Mouse (Mus musculus) thymus, adult 2 months (tissue): ENCODE results near the gene Rps24. TPM values are rescaled to one million over a fixed set of nuclear protein-coding genes. Genes with fewer than 3 reads are reported as not detected.

ENCODE experiments used
- DNase-seq: peaks from one replicate; pipeline ENCODE4 v3.0.0; 2021
- H3K27ac ChIP-seq: fragments of 200-500 bp; 2 replicates; pipeline ENCODE4 v1.5.1; 2012; ENCODE audit warnings: low read length, control low read depth; ENCODE audit not compliant: control insufficient read depth, insufficient read depth
- H3K27me3 ChIP-seq: fragments of 200-500 bp; 2 replicates; pipeline ENCODE4 v1.6.1; 2012; ENCODE audit warnings: mild to moderate bottlenecking, low read length, moderate library complexity, mixed read lengths; ENCODE audit not compliant: control insufficient read depth, insufficient read depth
- H3K36me3 ChIP-seq: fragments of 200-500 bp; 2 replicates; pipeline ENCODE4 v1.6.1; 2012; ENCODE audit warnings: mild to moderate bottlenecking, low read length, moderate library complexity; ENCODE audit not compliant: control insufficient read depth, insufficient read depth
- H3K4me1 ChIP-seq: fragments of 200-500 bp; replicated peaks from 2 replicates; pipeline ENCODE4 v1.6.1; 2012; ENCODE audit warnings: low read length; ENCODE audit not compliant: control insufficient read depth, insufficient read depth
- H3K4me3 ChIP-seq: fragments of 200-500 bp; 2 replicates; pipeline ENCODE4 v1.5.1; 2012; ENCODE audit warnings: mild to moderate bottlenecking, low read length, control low read depth, moderate library complexity; ENCODE audit not compliant: control insufficient read depth, insufficient read depth
- CTCF ChIP-seq: fragments of 200-500 bp; IDR thresholded peaks from 2 replicates; pipeline ENCODE4 v1.5.1; 2012; ENCODE audit warnings: mild to moderate bottlenecking, control low read depth, low read length, moderate library complexity, borderline replicate concordance; ENCODE audit not compliant: control insufficient read depth, poor library complexity, insufficient read depth; ENCODE audit errors: extremely low read depth
- POLR2A ChIP-seq: fragments of 200-500 bp; IDR thresholded peaks from 2 replicates; pipeline ENCODE4 v1.6.1; 2012; ENCODE audit warnings: mild to moderate bottlenecking, low read length, control low read depth, moderate library complexity; ENCODE audit not compliant: control insufficient read depth, poor library complexity, insufficient read depth; ENCODE audit errors: extremely low read depth
- WGBS: fragments of 180-500 bp; shearing (Covaris S2); methylation state at CpG from one replicate; pipeline ENCODE4 v1.1.7; 2018; 5-methylcytosine and 5-hydroxymethylcytosine counted together
- polyA plus RNA-seq: library from polyadenylated mRNA; depleted of rRNA; stranded (reverse); fragments of >200 nt; gene quantifications from 2 replicates; pipeline ENCODE4 v1.2.3, GENCODE M21; 2012

The Rps24 gene
- polyA plus RNA-seq, 1 experiment = 1,323 TPM

- H3K4me1 ChIP-seq = no peaks in the 10 kb centered on the region; the same call in 1 of the 2 replicates
- TF ChIP-seq CTCF (no peak), POLR2A (no peak)
- WGBS = 97% methylated on average over 1 of the region's 1 CpGs
- no peak for DNase-seq
- no peaks in the 10 kb centered on the region for H3K36me3 ChIP-seq
- H3K27ac ChIP-seq = no peak overlapping the region
- no peaks in the 10 kb centered on the region; the same call in 1 of the 2 replicates for H3K27me3 ChIP-seq
- no peak overlapping the region for H3K4me3 ChIP-seq
These were observed 23.3 kb downstream of the Rps24 start for GRCm38 (mm10) chr14:24510218-24510617.

GRCm38 (mm10) chr14:24510679-24511078 lies 23.8 kb downstream of the Rps24 start:
- no peaks in the 10 kb centered on the region; the same call in 1 of the 2 replicates for H3K27me3 ChIP-seq
- no peaks in the 10 kb centered on the region for H3K36me3 ChIP-seq
- TF ChIP-seq CTCF (no peak), POLR2A (no peak)
- WGBS = 90% methylated on average over 2 of the region's 2 CpGs
- no peak overlapping the region for H3K27ac ChIP-seq
- DNase-seq = no peak
- no peaks in the 10 kb centered on the region; the same call in 1 of the 2 replicates for H3K4me1 ChIP-seq
- H3K4me3 ChIP-seq = no peak overlapping the region

DNA sequence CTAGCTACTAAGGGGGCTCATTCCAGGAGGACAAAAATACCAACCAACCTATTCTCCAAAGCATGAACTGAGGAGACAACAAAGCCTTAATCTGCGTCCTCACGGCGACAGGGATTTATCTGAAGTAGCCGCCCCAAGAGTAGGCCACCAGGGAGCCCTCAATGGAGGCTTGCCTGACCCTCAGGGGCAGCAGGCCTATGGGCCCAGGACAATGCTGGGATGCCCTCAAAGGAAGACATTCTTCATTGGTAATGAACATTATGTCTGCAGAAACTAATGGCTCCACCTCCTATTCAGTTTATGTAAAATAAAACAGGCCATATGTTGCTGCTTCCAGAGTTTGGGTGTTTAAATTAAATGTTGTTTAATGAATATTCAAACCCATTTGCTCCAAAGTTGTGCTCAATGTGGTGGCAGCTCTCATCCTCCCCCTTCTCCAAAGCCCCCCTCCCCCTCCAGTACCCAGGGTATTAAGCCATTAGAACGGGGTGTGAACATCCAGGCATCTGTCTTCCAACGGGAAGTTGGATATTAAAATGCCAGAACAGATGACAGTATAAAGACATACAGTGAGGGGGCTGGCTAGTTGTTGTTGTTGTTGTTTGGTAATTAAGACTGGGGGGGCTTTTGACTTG lies 25.7 kb downstream of the Rps24 start:
- 96% methylated on average over 6 of the region's 6 CpGs for WGBS
- H3K4me3 ChIP-seq = no peak overlapping the region
- no peaks in the 10 kb centered on the region; the same call in 1 of the 2 replicates for H3K4me1 ChIP-seq
- H3K36me3 ChIP-seq = no peaks in the 10 kb centered on the region
- no peak for TF ChIP-seq POLR2A
- TF ChIP-seq CTCF = no peak
- H3K27me3 ChIP-seq = no peaks in the 10 kb centered on the region; the same call in 1 of the 2 replicates
- no peak for DNase-seq
- no peak overlapping the region for H3K27ac ChIP-seq

DNA sequence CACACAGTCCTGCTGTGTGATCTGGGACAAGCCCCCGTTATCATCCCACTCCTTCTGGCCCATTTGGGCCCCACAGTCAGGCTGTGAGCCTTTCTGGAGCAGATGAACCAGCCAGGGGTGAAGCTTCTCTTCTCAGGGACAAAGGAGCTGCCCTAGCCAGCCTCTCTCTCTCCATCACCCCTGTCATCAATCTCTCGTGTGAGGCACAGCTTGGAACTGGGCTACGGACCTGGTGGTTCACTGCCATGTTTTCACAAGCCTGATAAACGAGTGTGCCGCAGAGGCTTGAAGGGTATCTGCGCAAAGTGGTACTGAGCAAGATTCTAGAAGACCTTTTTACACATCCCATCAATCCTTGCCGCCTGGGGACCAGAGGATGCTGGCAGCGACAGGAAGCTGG lies 34.7 kb downstream of the Rps24 start:
- DNase-seq = no peak
- H3K27me3 ChIP-seq = no peaks in the 10 kb centered on the region
- 83% methylated on average over 8 of the region's 8 CpGs for WGBS
- no peak overlapping the region for H3K27ac ChIP-seq
- H3K36me3 ChIP-seq = no peaks in the 10 kb centered on the region
- no peak overlapping the region for H3K4me3 ChIP-seq
- no peaks in the 10 kb centered on the region for H3K4me1 ChIP-seq
- TF ChIP-seq POLR2A = no peak
- no peak for TF ChIP-seq CTCF

GRCm38 (mm10) chr14:24525137-24525536 lies 38.2 kb downstream of the Rps24 start:
- H3K27ac ChIP-seq = no peak overlapping the region
- H3K4me1 ChIP-seq = no peaks in the 10 kb centered on the region
- no peak for TF ChIP-seq POLR2A
- no peak for TF ChIP-seq CTCF
- no peaks in the 10 kb centered on the region for H3K27me3 ChIP-seq
- H3K4me3 ChIP-seq = no peak overlapping the region
- WGBS = 88% methylated on average over 3 of the region's 3 CpGs
- DNase-seq = no peak
- no peaks in the 10 kb centered on the region for H3K36me3 ChIP-seq

DNA sequence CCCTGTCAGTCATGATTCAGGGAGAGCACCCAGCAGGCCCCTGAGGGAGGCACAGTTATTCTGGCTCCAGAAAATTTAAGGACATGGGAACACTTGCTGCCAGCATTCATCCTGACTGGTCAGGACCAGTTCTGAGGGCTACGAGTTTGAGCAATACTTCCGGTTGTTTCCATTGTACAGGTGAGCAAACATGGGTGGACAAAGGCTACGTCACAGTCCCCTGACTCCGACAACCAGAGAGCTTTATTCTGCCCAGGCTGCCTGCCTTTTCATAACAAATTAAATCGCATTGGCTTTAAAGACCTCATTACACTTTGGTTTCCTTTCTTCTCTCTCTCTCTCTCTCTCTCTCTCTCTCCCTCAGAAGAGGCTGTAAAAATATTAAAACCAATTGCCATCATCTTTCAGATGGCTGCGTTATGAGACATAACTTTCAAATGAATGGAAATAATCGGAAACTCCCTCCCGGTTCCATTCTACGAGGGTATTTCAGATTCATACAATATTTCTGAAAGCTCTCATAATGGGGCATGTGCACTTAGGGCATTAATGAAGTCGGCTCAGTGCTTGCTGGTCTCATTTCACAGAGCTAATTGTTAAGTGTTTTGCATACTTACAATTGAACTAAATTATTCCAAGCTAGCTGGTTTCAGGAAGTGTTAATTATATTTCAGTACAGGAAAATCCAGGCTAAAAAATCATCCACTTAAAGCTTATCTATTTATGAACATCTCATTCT lies 38.9 kb downstream of the Rps24 start:
- Histone ChIP-seq H3K27me3 (no peaks in the 10 kb centered on the region), H3K36me3 (no peaks in the 10 kb centered on the region), H3K4me1 (no peaks in the 10 kb centered on the region), H3K27ac (no peak overlapping the region), H3K4me3 (no peak overlapping the region)
- TF ChIP-seq CTCF = no peak
- no peak for TF ChIP-seq POLR2A
- WGBS = 87% methylated on average over 10 of the region's 10 CpGs
- DNase-seq = no peak
